Mouse (Mus musculus): ENCODE results near the gene Asb15. TPM values are rescaled to one million over a fixed set of nuclear protein-coding genes. Genes with fewer than 3 reads are reported as not detected.

Gene Asb15
- polyA plus RNA-seq, 1 experiment from 2014 or later = not detected

DNA sequence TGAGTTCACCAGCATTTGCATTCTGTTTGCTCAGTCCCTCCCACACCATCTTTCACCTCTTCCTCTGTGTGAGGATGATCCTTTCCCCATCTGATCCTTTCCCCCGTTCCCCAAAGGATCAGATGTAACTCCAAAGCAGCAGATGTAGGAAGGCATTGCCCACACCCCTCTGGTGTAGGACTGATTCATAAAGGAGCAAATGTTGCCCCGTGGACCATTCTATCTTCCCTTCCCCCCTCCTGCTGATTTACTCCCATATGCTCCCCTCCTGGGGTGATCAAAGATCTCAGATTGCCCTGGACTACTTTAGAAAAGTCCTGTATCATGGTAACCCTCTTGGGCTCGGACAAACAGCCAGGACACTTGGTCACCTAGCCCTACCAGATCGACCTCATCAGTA, 72.8 kb downstream of the Asb15 start:
- 71% methylated on average over 4 of the region's 4 CpGs for WGBS
- ATAC-seq (ENCODE audit: low FRiP score) = no peak
- H3K4me3 ChIP-seq = no peak overlapping the region

GRCm38 (mm10) chr6:24601668-24602067, 73.7 kb downstream of the Asb15 start:
- Histone ChIP-seq H3K9me3 (replicated peaks) (no peaks in the 10 kb centered on the region), H3K4me1 (no peaks in the 10 kb centered on the region; the same call in 1 of the 2 replicates), H3K4me3 (no peak overlapping the region), H3K4me2 (replicated peaks) (no peak overlapping the region), H3K9ac (no peak overlapping the region), H3K27ac (no peak overlapping the region), H3K27me3 (no peaks in the 10 kb centered on the region), H3K36me3 (no peaks in the 10 kb centered on the region)
- 48% methylated on average over 1 of the region's 1 CpGs for WGBS
- no peak for ATAC-seq (ENCODE audit: low FRiP score)

More for the DNA sequence above, 72.8 kb downstream of the Asb15 start:
- Histone ChIP-seq H3K4me1 (no peaks in the 10 kb centered on the region; the same call in 1 of the 2 replicates), H3K36me3 (no peaks in the 10 kb centered on the region), H3K27ac (no peak overlapping the region), H3K27me3 (no peaks in the 10 kb centered on the region), H3K4me2 (replicated peaks) (no peak overlapping the region), H3K9me3 (replicated peaks) (no peaks in the 10 kb centered on the region), H3K9ac (no peak overlapping the region)

GRCm38 (mm10) chr6:24602351-24602750, 74.4 kb downstream of the Asb15 start:
- H3K9me3 ChIP-seq (replicated peaks) = no peaks in the 10 kb centered on the region
- H3K4me2 ChIP-seq (replicated peaks) = no peak overlapping the region
- no peaks in the 10 kb centered on the region for H3K27me3 ChIP-seq
- no peak overlapping the region for H3K27ac ChIP-seq
- H3K36me3 ChIP-seq = no peaks in the 10 kb centered on the region
- WGBS = 72% methylated on average over 3 of the region's 3 CpGs
- H3K4me1 ChIP-seq = no peaks in the 10 kb centered on the region; the same call in 1 of the 2 replicates
- H3K9ac ChIP-seq = no peak overlapping the region
- no peak overlapping the region for H3K4me3 ChIP-seq
- ATAC-seq (ENCODE audit: low FRiP score) = no peak

DNA sequence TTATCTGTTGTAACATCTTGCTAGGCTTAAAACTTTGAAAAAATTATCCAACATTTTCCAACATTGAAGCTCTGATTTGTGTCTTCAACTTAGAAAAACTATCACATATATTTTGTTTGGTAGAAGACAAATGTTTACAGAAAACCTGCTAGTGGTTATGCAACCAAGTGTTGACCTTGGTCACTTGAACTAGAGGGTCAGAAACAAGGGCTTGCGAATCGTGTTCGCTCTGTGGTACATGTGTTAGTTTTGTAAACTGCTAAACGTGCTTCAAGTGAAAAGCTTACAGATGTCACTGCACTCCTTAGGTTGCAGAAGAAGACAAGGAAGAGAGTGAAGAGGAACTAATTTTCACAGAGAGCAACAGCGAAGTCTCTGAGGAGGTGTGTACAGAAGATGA, 75.0 kb downstream of the Asb15 start:
- H3K27me3 ChIP-seq = no peaks in the 10 kb centered on the region
- H3K9me3 ChIP-seq (replicated peaks) = no peaks in the 10 kb centered on the region
- no peak overlapping the region for H3K4me2 ChIP-seq (replicated peaks)
- H3K9ac ChIP-seq = no peak overlapping the region
- H3K4me1 ChIP-seq = no peaks in the 10 kb centered on the region; the same call in 1 of the 2 replicates
- no peak overlapping the region for H3K4me3 ChIP-seq
- H3K36me3 ChIP-seq = no peaks in the 10 kb centered on the region
- no peak overlapping the region for H3K27ac ChIP-seq
- WGBS = 93% methylated on average over 5 of the region's 5 CpGs
- no peak for ATAC-seq (ENCODE audit: low FRiP score)

DNA sequence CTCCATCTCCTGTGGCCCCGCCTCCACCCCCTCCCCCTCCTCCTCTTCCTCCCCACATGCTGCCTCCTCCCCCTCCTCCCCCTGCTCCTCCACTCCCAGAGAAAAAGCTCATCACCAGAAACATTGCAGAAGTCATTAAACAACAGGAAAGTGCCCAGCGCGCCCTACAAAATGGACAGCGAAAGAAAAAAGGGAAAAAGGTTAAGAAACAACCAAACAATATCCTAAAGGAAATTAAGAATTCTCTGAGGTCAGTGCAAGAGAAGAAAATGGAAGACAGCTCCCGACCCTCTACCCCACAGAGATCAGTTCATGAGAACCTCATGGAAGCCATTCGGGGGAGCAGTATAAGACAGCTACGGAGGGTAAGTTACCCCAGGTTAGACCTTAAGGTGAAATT, 76.3 kb downstream of the Asb15 start:
- no peak for ATAC-seq (ENCODE audit: low FRiP score)
- Histone ChIP-seq H3K9me3 (replicated peaks) (no peaks in the 10 kb centered on the region), H3K36me3 (no peaks in the 10 kb centered on the region), H3K4me2 (replicated peaks) (no peak overlapping the region), H3K27me3 (no peaks in the 10 kb centered on the region), H3K9ac (no peak overlapping the region), H3K4me1 (no peaks in the 10 kb centered on the region; the same call in 1 of the 2 replicates), H3K4me3 (no peak overlapping the region), H3K27ac (no peak overlapping the region)
- WGBS = 89% methylated on average over 7 of the region's 7 CpGs

DNA sequence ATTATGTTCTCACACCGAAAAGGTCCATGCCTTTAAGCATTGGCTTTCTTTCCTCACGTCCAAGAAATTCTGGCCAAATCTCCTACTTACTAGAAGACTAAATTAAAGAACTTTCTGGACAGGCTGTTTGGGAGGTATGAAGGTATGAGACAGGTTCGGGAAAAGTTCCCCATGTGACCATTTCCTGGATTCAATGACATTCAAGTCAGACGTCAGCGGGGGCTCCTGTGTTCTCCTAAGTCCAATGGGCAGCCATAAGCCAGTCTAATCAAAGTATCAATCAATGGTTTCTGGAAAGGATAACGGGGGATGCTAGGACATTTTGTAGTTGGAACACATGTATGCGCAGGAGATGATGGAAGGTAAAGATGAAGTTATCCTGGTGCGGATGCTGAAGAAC, 77.7 kb downstream of the Asb15 start:
- H3K4me3 ChIP-seq = no peak overlapping the region
- H3K9me3 ChIP-seq (replicated peaks) = no peaks in the 10 kb centered on the region
- H3K36me3 ChIP-seq = no peaks in the 10 kb centered on the region
- no peaks in the 10 kb centered on the region for H3K27me3 ChIP-seq
- no peak overlapping the region for H3K9ac ChIP-seq
- no peak for ATAC-seq (ENCODE audit: low FRiP score)
- 94% methylated on average over 8 of the region's 8 CpGs for WGBS
- H3K27ac ChIP-seq = no peak overlapping the region
- H3K4me2 ChIP-seq (replicated peaks) = no peak overlapping the region
- no peaks in the 10 kb centered on the region for H3K4me1 ChIP-seq

DNA sequence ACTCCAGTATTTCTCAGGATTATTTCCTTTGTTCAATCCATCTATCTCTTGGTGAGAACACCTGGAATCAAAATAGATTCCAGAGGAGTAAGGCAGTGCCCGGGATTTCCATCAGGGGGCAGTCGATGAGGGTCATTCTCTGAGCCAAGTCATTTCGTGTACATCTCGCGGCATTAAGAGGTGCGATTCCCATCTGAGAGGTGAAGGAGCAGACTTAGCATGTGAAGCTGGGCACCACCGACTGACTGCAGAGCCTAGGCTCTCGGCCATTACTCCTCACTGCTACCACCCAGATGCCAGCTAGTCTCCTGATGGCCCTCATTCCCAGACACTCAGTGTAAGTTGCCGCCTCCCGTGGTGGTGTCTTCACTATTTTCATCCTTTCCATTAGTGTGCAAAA, 78.6 kb downstream of the Asb15 start:
- Histone ChIP-seq H3K9ac (no peak overlapping the region), H3K4me2 (replicated peaks) (no peak overlapping the region)
- ATAC-seq (ENCODE audit: low FRiP score) = no peak

GRCm38 (mm10) chr6:24607531-24607930, 79.6 kb downstream of the Asb15 start:
- H3K36me3 ChIP-seq = peaks cover 3% of the 10 kb centered on the region; the same call in 1 of the 2 replicates
- WGBS = 91% methylated on average over 15 of the region's 15 CpGs

More for the DNA sequence above, 78.6 kb downstream of the Asb15 start:
- no peak overlapping the region for H3K27ac ChIP-seq
- H3K9me3 ChIP-seq (replicated peaks) = no peaks in the 10 kb centered on the region
- no peak overlapping the region for H3K4me3 ChIP-seq
- no peaks in the 10 kb centered on the region for H3K36me3 ChIP-seq
- no peaks in the 10 kb centered on the region for H3K4me1 ChIP-seq
- no peaks in the 10 kb centered on the region for H3K27me3 ChIP-seq
- whole genome bisulfite sequencing = 85% methylated on average over 10 of the region's 10 CpGs

DNA sequence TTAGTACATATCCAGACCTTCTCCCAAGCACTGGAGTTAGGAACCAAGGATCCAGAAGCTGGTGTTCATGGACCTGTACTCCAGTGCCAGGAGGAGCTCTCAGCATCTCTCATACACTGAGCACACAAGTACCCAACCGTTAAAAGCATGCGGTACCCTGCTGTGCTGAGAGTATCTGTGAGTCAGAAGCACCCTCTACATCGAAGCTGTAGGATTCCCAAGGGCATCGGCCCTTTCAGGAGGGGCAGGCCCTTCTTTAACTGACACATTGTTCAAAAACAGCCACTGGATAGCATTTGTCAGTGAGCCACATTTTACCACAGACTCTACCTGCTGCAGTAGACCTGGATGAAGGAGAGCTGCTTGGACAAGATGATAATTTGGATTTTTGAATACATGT, 80.2 kb downstream of the Asb15 start:
- Histone ChIP-seq H3K4me3 (no peak overlapping the region), H3K9me3 (replicated peaks) (no peaks in the 10 kb centered on the region), H3K4me2 (replicated peaks) (no peak overlapping the region), H3K36me3 (peaks cover 5% of the 10 kb centered on the region), H3K4me1 (no peaks in the 10 kb centered on the region), H3K9ac (no peak overlapping the region), H3K27ac (no peak overlapping the region), H3K27me3 (no peaks in the 10 kb centered on the region)
- no peak for ATAC-seq (ENCODE audit: low FRiP score)
- WGBS = 78% methylated on average over 4 of the region's 4 CpGs

More at GRCm38 (mm10) chr6:24607531-24607930, 79.6 kb downstream of the Asb15 start:
- Histone ChIP-seq H3K27ac (no peak overlapping the region), H3K4me3 (no peak overlapping the region), H3K9me3 (replicated peaks) (no peaks in the 10 kb centered on the region), H3K27me3 (no peaks in the 10 kb centered on the region), H3K4me2 (replicated peaks) (no peak overlapping the region), H3K9ac (no peak overlapping the region), H3K4me1 (no peaks in the 10 kb centered on the region)
- no peak for ATAC-seq (ENCODE audit: low FRiP score)

DNA sequence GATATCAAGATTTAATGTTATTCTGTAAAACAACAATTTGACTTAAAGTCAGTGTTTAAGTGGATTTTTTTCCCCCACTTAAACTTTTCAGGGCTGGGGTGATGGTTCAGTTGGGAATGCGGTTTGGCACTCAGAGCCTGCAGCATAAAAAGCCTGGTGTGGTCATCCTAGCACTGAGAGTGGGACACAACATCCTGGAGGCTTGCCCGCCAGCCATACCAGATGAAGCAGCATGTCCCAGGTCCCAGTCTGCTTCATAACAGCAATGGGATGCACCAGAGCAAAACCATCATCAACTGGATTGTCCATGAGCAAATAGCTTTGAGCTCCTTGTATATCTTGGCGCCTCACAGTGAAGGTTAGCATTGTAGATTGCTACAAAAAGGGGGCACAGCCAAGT, 80.7 kb downstream of the Asb15 start:
- 88% methylated on average over 3 of the region's 3 CpGs for WGBS
- Histone ChIP-seq H3K27me3 (no peaks in the 10 kb centered on the region), H3K27ac (no peak overlapping the region), H3K4me1 (no peaks in the 10 kb centered on the region), H3K4me2 (replicated peaks) (no peak overlapping the region), H3K9ac (no peak overlapping the region), H3K9me3 (replicated peaks) (no peaks in the 10 kb centered on the region), H3K4me3 (no peak overlapping the region), H3K36me3 (peaks cover 9% of the 10 kb centered on the region)
- no peak for ATAC-seq (ENCODE audit: low FRiP score)

DNA sequence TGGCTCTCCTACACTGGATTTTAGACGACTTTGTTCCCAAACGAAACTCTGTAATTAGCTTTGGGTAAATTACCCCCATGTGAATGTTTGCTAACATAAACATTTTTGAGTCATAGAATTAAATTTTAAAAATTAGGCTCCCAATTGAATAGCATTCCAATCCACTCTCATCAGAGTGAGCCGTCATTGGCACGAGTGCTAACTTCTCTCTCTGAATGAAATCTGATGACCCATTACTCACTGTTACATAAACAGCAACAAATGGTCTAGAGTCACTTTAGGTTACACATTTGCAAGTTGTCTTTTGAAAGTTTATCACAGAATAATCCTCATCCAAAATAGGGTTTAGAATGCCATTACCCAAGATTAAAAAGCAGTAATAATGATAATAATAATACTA, 81.6 kb downstream of the Asb15 start:
- WGBS = 80% methylated on average over 4 of the region's 4 CpGs
- H3K27me3 ChIP-seq = no peaks in the 10 kb centered on the region
- H3K4me2 ChIP-seq (replicated peaks) = no peak overlapping the region
- peaks cover 12% of the 10 kb centered on the region for H3K36me3 ChIP-seq
- H3K4me1 ChIP-seq = no peaks in the 10 kb centered on the region
- H3K9me3 ChIP-seq (replicated peaks) = no peaks in the 10 kb centered on the region
- no peak overlapping the region for H3K27ac ChIP-seq
- H3K9ac ChIP-seq = no peak overlapping the region
- no peak overlapping the region for H3K4me3 ChIP-seq
- ATAC-seq (ENCODE audit: low FRiP score) = no peak

GRCm38 (mm10) chr6:24610358-24610757, 82.4 kb downstream of the Asb15 start:
- Histone ChIP-seq H3K27ac (no peak overlapping the region), H3K9me3 (replicated peaks) (no peaks in the 10 kb centered on the region), H3K4me3 (no peak overlapping the region), H3K4me1 (no peaks in the 10 kb centered on the region), H3K9ac (no peak overlapping the region), H3K27me3 (no peaks in the 10 kb centered on the region), H3K4me2 (replicated peaks) (no peak overlapping the region), H3K36me3 (peaks cover 20% of the 10 kb centered on the region)
- 88% methylated on average over 4 of the region's 4 CpGs for WGBS
- ATAC-seq (ENCODE audit: low FRiP score) = no peak

- Histone ChIP-seq H3K27me3 (no peaks in the 10 kb centered on the region), H3K4me1 (no peaks in the 10 kb centered on the region), H3K4me2 (replicated peaks) (no peak overlapping the region), H3K27ac (no peak overlapping the region), H3K36me3 (peaks cover 29% of the 10 kb centered on the region), H3K4me3 (no peak overlapping the region), H3K9ac (no peak overlapping the region), H3K9me3 (replicated peaks) (no peaks in the 10 kb centered on the region)
- ATAC-seq (ENCODE audit: low FRiP score) = no peak
- WGBS = 93% methylated on average over 7 of the region's 7 CpGs
Observed at GRCm38 (mm10) chr6:24612074-24612755, 84.3 kb downstream of the Asb15 start.
